Mouse (Mus musculus): ENCODE measurements around the gene Gm2a. TPM values are rescaled to one million over a fixed set of nuclear protein-coding genes. Genes with fewer than 3 reads are reported as not detected.

Gene Gm2a
- polyA plus RNA-seq (2015; fragmentation: Nextera tagmentation; extraction: Ambion mirVana), result 33.6 and 40.7 TPM in 2 replicates

GRCm38 (mm10) chr11:55097463-55098188 lies at the start of gene Gm2a:
Gm2a (plus strand) TSS chr11:55098115.
- WGBS, result under 1% methylated on average over 45 of the region's 45 CpGs
- H3K9me3 ChIP-seq (replicated peaks), result no peaks in the 10 kb centered on the region
- peak within 1 kb of the TSS; percentile 92 for H3K4me2 ChIP-seq
- no peaks in the 10 kb centered on the region for H3K27me3 ChIP-seq
- H3K4me1 ChIP-seq (replicated peaks), result peaks cover 18% of the 10 kb centered on the region
- peak within 1 kb of the TSS; percentile 72 for H3K9ac ChIP-seq
- H3K4me3 ChIP-seq, result peak within 1 kb of the TSS; percentile 65
- H3K27ac ChIP-seq, result peak within 1 kb of the TSS; percentile 87
- ATAC-seq (replicated peaks; ENCODE audit: insufficient number of reproducible peaks, insufficient read depth, low FRiP score, low read depth), result peak; percentile 97
- no peaks in the 10 kb centered on the region for H3K36me3 ChIP-seq

GRCm38 (mm10) chr11:55050837-55051510 lies 46.9 kb upstream of the Gm2a start:
- Histone ChIP-seq H3K4me3 (no peak overlapping the region), H3K4me1 (replicated peaks) (peaks cover 5% of the 10 kb centered on the region), H3K9ac (no peak overlapping the region), H3K4me2 (no peak overlapping the region), H3K36me3 (peaks cover 13% of the 10 kb centered on the region; the same call in 1 of the 2 replicates), H3K27ac (no peak overlapping the region), H3K27me3 (no peaks in the 10 kb centered on the region), H3K9me3 (replicated peaks) (no peaks in the 10 kb centered on the region)
- no peak for ATAC-seq (replicated peaks; ENCODE audit: insufficient number of reproducible peaks, insufficient read depth, low FRiP score, low read depth)
- WGBS, result 68% methylated on average over 7 of the region's 7 CpGs

GRCm38 (mm10) chr11:55057511-55057910 lies 40.4 kb upstream of the Gm2a start:
- H3K4me2 ChIP-seq, result no peak overlapping the region
- H3K4me3 ChIP-seq, result no peak overlapping the region
- H3K9me3 ChIP-seq (replicated peaks), result no peaks in the 10 kb centered on the region
- peaks cover 8% of the 10 kb centered on the region; the same call in 1 of the 2 replicates for H3K36me3 ChIP-seq
- no peaks in the 10 kb centered on the region for H3K27me3 ChIP-seq
- H3K4me1 ChIP-seq (replicated peaks), result peaks cover 12% of the 10 kb centered on the region
- no peak for ATAC-seq (replicated peaks; ENCODE audit: insufficient number of reproducible peaks, insufficient read depth, low FRiP score, low read depth)
- no peak overlapping the region for H3K9ac ChIP-seq
- WGBS, result 80% methylated on average over 3 of the region's 3 CpGs
- no peak overlapping the region for H3K27ac ChIP-seq

GRCm38 (mm10) chr11:55060802-55061201 lies 37.1 kb upstream of the Gm2a start:
- Histone ChIP-seq H3K27me3 (no peaks in the 10 kb centered on the region), H3K4me2 (no peak overlapping the region), H3K9ac (no peak overlapping the region), H3K36me3 (peaks cover 4% of the 10 kb centered on the region; the same call in 1 of the 2 replicates), H3K4me3 (no peak overlapping the region), H3K4me1 (replicated peaks) (peaks cover 21% of the 10 kb centered on the region), H3K9me3 (replicated peaks) (no peaks in the 10 kb centered on the region), H3K27ac (no peak overlapping the region)
- no peak for ATAC-seq (replicated peaks; ENCODE audit: insufficient number of reproducible peaks, insufficient read depth, low FRiP score, low read depth)
- 74% methylated on average over 5 of the region's 5 CpGs for WGBS

- Histone ChIP-seq H3K4me2 (0 out of 2 replicates have a peak overlapping the region, but pooled peaks have one; percentile 12), H3K27me3 (no peaks in the 10 kb centered on the region), H3K9ac (no peak overlapping the region), H3K9me3 (replicated peaks) (no peaks in the 10 kb centered on the region), H3K4me1 (replicated peaks) (peaks cover 21% of the 10 kb centered on the region), H3K36me3 (peaks cover 4% of the 10 kb centered on the region; the same call in 1 of the 2 replicates), H3K27ac (peak overlapping the region; percentile 72), H3K4me3 (no peak overlapping the region)
- WGBS, result 12% methylated on average over 5 of the region's 5 CpGs
- no peak for ATAC-seq (replicated peaks; ENCODE audit: insufficient number of reproducible peaks, insufficient read depth, low FRiP score, low read depth)
These were observed 35.1 kb upstream of the Gm2a start for GRCm38 (mm10) chr11:55062856-55063255.

- no peak for ATAC-seq (replicated peaks; ENCODE audit: insufficient number of reproducible peaks, insufficient read depth, low FRiP score, low read depth)
- no peaks in the 10 kb centered on the region for H3K27me3 ChIP-seq
- H3K9me3 ChIP-seq (replicated peaks), result no peaks in the 10 kb centered on the region
- no peak overlapping the region for H3K27ac ChIP-seq
- no peak overlapping the region for H3K9ac ChIP-seq
- WGBS, result 62% methylated on average over 4 of the region's 4 CpGs
- H3K4me1 ChIP-seq (replicated peaks), result peaks cover 27% of the 10 kb centered on the region
- no peak overlapping the region for H3K4me2 ChIP-seq
- no peaks in the 10 kb centered on the region for H3K36me3 ChIP-seq
- H3K4me3 ChIP-seq, result no peak overlapping the region
These were observed 31.0 kb upstream of the Gm2a start for GRCm38 (mm10) chr11:55066921-55067320.

- H3K4me2 ChIP-seq, result no peak overlapping the region
- no peaks in the 10 kb centered on the region for H3K36me3 ChIP-seq
- no peak overlapping the region for H3K4me3 ChIP-seq
- no peaks in the 10 kb centered on the region for H3K27me3 ChIP-seq
- H3K9me3 ChIP-seq (replicated peaks), result no peaks in the 10 kb centered on the region
- peak; percentile 83 for ATAC-seq (replicated peaks; ENCODE audit: insufficient number of reproducible peaks, insufficient read depth, low FRiP score, low read depth)
- peak overlapping the region; percentile 74 for H3K27ac ChIP-seq
- H3K4me1 ChIP-seq (replicated peaks), result peaks cover 23% of the 10 kb centered on the region
- 37% methylated on average over 2 of the region's 2 CpGs for WGBS
- H3K9ac ChIP-seq, result no peak overlapping the region
These were observed 28.9 kb upstream of the Gm2a start for GRCm38 (mm10) chr11:55069023-55069422.

GRCm38 (mm10) chr11:55071344-55071743 lies 26.6 kb upstream of the Gm2a start:
- no peak overlapping the region for H3K4me2 ChIP-seq
- no peak overlapping the region for H3K9ac ChIP-seq
- no peaks in the 10 kb centered on the region for H3K27me3 ChIP-seq
- no peaks in the 10 kb centered on the region for H3K9me3 ChIP-seq (replicated peaks)
- ATAC-seq (replicated peaks; ENCODE audit: insufficient number of reproducible peaks, insufficient read depth, low FRiP score, low read depth), result no peak
- H3K36me3 ChIP-seq, result no peaks in the 10 kb centered on the region
- H3K4me3 ChIP-seq, result no peak overlapping the region
- WGBS, result 89% methylated on average over 5 of the region's 5 CpGs
- H3K4me1 ChIP-seq (replicated peaks), result peaks cover 40% of the 10 kb centered on the region
- no peak overlapping the region for H3K27ac ChIP-seq

GRCm38 (mm10) chr11:55072467-55072866 lies 25.4 kb upstream of the Gm2a start:
- Histone ChIP-seq H3K4me1 (replicated peaks) (peaks cover 52% of the 10 kb centered on the region), H3K27ac (no peak overlapping the region), H3K27me3 (no peaks in the 10 kb centered on the region), H3K9me3 (replicated peaks) (no peaks in the 10 kb centered on the region), H3K9ac (no peak overlapping the region), H3K4me2 (no peak overlapping the region), H3K36me3 (no peaks in the 10 kb centered on the region), H3K4me3 (no peak overlapping the region)
- 82% methylated on average over 8 of the region's 8 CpGs for WGBS
- no peak for ATAC-seq (replicated peaks; ENCODE audit: insufficient number of reproducible peaks, insufficient read depth, low FRiP score, low read depth)

- no peak for ATAC-seq (replicated peaks; ENCODE audit: insufficient number of reproducible peaks, insufficient read depth, low FRiP score, low read depth)
- H3K9ac ChIP-seq, result no peak overlapping the region
These were observed 24.7 kb upstream of the Gm2a start for GRCm38 (mm10) chr11:55073191-55073590.

GRCm38 (mm10) chr11:55075602-55076001 lies 22.3 kb upstream of the Gm2a start:
- peak overlapping the region; percentile 84; the same call in 1 of the 2 replicates for H3K4me2 ChIP-seq
- WGBS, result 37% methylated on average over 2 of the region's 2 CpGs
- H3K4me3 ChIP-seq, result no peak overlapping the region
- no peaks in the 10 kb centered on the region for H3K27me3 ChIP-seq
- 0 out of 2 replicates have a peak, but pooled peaks have one; percentile 38 for ATAC-seq (replicated peaks; ENCODE audit: insufficient number of reproducible peaks, insufficient read depth, low FRiP score, low read depth)
- H3K9me3 ChIP-seq (replicated peaks), result no peaks in the 10 kb centered on the region
- H3K36me3 ChIP-seq, result no peaks in the 10 kb centered on the region
- peaks cover 55% of the 10 kb centered on the region for H3K4me1 ChIP-seq (replicated peaks)
- no peak overlapping the region for H3K9ac ChIP-seq
- H3K27ac ChIP-seq, result peak overlapping the region; percentile 92

More at GRCm38 (mm10) chr11:55073191-55073590, 24.7 kb upstream of the Gm2a start:
- 55% methylated on average over 10 of the region's 10 CpGs for whole genome bisulfite sequencing
- H3K27me3 ChIP-seq, result no peaks in the 10 kb centered on the region
- peaks cover 56% of the 10 kb centered on the region for H3K4me1 ChIP-seq (replicated peaks)
- H3K36me3 ChIP-seq, result no peaks in the 10 kb centered on the region
- 0 out of 2 replicates have a peak overlapping the region, but pooled peaks have one; percentile 9 for H3K4me2 ChIP-seq
- peak overlapping the region; percentile 82 for H3K27ac ChIP-seq
- no peaks in the 10 kb centered on the region for H3K9me3 ChIP-seq (replicated peaks)
- H3K4me3 ChIP-seq, result no peak overlapping the region
